Mouse (Mus musculus) megakaryocyte, embryonic 14.5 days (primary cell): ENCODE measurements at regions not wholly inside any gene's neighbourhood (a gene's known extent, or its start where the extent isn't known, plus 50 kb on each side); places are given as distances from the start of the nearest gene placed in this dataset.

Source experiments
- FLI1 ChIP-seq: IDR thresholded peaks from 2 replicates; pipeline ENCODE4 v1.6.1; 2012; ENCODE audit warnings: low read length, inconsistent platforms, mixed read lengths
- GATA1 ChIP-seq: IDR thresholded peaks from 3 replicates; pipeline ENCODE4 v1.6.1; 2012; ENCODE audit warnings: mixed read lengths, low read length, inconsistent platforms, borderline replicate concordance

GRCm38 (mm10) chr1:71822123-71822522 is 169.1 kb upstream of the Fn1 start:
- TF ChIP-seq GATA1 (no peak), FLI1 (no peak)
